Mouse (Mus musculus) Patski (cell line): ENCODE results near the gene Zfp683. TPM values are rescaled to one million over a fixed set of nuclear protein-coding genes. Genes with fewer than 3 reads are reported as not detected.

Experiments
- ATAC-seq: fragments of 100-300 bp; one replicate; pipeline ENCODE4 v1.8.0; 2021
- CTCF ChIA-PET: fragments of 350-600 bp; sonication (Branson Sonifier 250); formaldehyde crosslinking; loops from one replicate; lab custom pipeline; 2022; ENCODE audit warnings: inconsistent platforms; lab: Charles Lee
- POLR2A ChIA-PET: fragments of 350-600 bp; sonication (Branson Sonifier 250); formaldehyde crosslinking; loops from one replicate; lab custom pipeline; 2022; ENCODE audit warnings: antibody characterized with exemption, inconsistent platforms; lab: Charles Lee
- DNase-seq: peaks from one replicate; pipeline ENCODE4 v3.0.0-alpha.2; 2011; ENCODE audit warnings: low read depth, low spot score
- H3K27me3 ChIP-seq: fragments of 371-371 bp; one replicate; pipeline ENCODE4 v1.5.1; 2021
- CTCF ChIP-seq: fragments of 100-300 bp; IDR thresholded peaks from one replicate; pipeline ENCODE4 v1.5.1; 2021
- in situ Hi-C: fragments of 300-500 bp; cut with MboI; formaldehyde crosslinking; loops from 3 replicates; pipeline ENCODE4 v1.11.1; 2018; ENCODE audit warnings: low pct_unique_long_range_greater_than_20kb, mixed read lengths
- polyA plus RNA-seq: library from polyadenylated mRNA; unstranded; gene quantifications from one replicate; pipeline ENCODE4 v1.2.3, GENCODE M21; 2021

The Zfp683 gene
- polyA plus RNA-seq, 1 experiment from 2014 or later, result not detected

DNA sequence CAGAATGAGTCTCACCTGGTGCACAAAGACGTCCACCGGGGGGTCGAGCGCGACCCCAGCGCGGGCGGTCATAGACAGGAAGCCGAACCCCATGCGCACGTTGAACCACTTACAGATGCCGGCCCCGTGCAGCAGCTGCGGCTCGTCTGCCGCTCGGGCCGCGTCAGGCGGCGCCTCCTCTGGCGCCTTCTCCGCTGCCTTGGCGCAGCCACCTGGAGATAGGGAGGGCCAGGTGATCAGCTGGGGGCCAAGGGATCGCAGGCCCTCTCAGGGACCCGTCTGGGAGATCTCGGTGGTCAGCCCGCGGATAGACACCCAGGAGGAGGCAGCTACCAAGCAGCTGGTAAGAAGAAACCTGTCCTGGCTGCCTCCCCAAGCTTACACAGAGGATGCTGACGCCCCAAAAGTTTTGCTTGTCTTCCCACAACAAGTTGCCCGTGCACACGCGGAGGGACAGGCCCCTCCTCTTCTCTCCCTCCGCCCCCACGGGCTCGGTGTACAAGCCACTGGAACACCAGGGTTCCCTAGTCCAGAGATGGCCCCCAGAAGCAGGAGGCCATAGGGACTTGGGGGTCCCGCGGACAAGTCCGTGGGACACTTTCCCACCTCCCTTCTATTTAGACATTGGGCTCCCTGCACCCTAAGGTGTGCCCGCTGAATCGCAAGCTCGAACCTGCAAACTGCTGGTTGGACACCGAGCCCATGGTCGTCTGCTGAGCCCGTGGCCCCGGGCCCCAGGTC is 35.4 kb upstream of the Zfp683 start:
- ChIA-PET CTCF (no interaction called here), POLR2A (no interaction called here)
- in situ Hi-C loops, result no loop called here
- no peak for TF ChIP-seq CTCF
- no peak for ATAC-seq
- peaks cover 17% of the 10 kb centered on the region for H3K27me3 ChIP-seq
- DNase-seq, result no peak

DNA sequence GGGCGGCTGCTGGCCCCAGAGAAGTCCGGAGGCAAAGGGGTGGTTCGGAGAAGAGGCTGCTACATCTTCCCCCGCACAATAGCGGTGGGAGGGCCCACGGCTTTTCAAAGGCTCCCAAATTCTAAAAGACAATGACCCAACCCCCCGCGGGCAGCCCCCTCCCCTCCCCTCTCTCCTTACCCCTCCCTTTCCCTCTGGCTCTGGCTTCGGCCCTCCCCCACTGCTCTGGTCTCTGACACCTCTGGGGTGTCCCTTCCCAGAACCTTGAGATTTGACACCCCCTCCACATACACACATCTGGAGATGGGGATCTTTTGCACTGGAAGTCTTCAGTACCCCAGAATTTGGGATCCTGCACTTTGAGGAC is 34.9 kb upstream of the Zfp683 start, which contains the start of gene Lin28a:
Lin28a (minus strand) TSS at position 63 of the 367 bp plus-strand sequence.
- ATAC-seq (no peak), DNase-seq (no peak)
- H3K27me3 ChIP-seq, result peaks cover 17% of the 10 kb centered on the region
- no peak for TF ChIP-seq CTCF
- in situ Hi-C loops, result no loop called here
- ChIA-PET POLR2A (no interaction called here), CTCF (no interaction called here)

DNA sequence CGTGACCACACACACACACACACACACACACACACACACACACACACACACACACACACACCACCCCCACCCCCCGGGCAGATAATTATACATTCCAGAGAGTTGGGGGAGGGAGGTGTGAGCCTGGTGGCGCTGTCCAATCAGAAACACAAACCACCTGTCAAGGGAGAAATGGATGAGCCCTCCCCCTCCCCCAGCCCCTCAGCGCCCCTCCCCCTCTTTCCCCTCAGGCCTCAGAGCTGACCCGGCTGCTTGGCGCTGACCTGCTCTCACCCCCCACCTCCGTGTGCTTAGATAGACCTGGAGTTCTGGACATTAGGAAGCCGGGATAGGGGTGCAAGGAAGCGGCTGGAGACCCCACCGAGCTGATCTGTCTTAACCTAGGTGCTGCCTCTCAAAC is 34.4 kb upstream of the Zfp683 start:
- ChIA-PET POLR2A (interaction anchor here (0.6 kb wide), 1 partner anchor 163 kb away, joined by 3 read pairs; no protein-coding TSS in a partner anchor), CTCF (no interaction called here)
- TF ChIP-seq CTCF, result no peak
- in situ Hi-C loops, result no loop called here
- no peak for ATAC-seq
- no peak for DNase-seq
- peaks cover 17% of the 10 kb centered on the region for H3K27me3 ChIP-seq

DNA sequence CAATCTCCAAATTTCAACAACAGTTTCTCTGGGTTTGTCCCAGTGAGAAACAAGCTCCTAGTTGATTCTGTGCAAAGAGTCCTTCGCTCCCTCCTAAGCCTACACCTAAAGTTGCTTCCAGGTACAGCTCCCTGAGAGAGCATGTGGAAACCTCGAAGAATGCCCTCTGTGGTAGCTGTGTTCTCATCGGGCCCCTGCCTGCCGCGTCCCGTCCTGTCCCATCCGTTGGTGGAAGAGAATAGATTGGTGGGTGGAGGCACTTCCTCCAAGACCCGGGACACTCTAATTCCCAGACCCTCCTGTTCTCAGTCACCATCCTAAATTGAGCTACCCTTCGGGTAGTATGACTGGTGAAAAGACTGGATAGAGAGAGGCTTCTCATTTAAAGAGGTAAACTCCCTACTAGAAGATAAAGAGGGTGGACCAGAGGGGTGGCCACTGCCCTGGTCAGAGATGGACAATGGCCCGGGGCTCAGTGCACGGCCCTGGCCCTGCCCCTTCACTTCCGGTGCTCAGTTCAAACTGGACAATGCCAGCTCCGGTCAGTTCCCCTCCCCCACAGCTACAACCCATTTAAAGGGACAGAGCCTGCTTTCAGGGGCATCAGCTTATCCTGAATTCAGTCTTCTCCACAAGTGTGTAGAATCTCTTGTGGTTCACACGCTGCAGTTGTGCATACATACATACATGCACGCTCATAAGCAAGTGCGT is 33.8 kb upstream of the Zfp683 start:
- CTCF ChIA-PET, result no interaction called here
- peaks cover 17% of the 10 kb centered on the region for H3K27me3 ChIP-seq
- POLR2A ChIA-PET, result interaction anchor here (0.6 kb wide), 1 partner anchor 163 kb away, joined by 3 read pairs; no protein-coding TSS in a partner anchor
- TF ChIP-seq CTCF, result no peak
- in situ Hi-C loops, result no loop called here
- no peak for DNase-seq
- no peak for ATAC-seq

DNA sequence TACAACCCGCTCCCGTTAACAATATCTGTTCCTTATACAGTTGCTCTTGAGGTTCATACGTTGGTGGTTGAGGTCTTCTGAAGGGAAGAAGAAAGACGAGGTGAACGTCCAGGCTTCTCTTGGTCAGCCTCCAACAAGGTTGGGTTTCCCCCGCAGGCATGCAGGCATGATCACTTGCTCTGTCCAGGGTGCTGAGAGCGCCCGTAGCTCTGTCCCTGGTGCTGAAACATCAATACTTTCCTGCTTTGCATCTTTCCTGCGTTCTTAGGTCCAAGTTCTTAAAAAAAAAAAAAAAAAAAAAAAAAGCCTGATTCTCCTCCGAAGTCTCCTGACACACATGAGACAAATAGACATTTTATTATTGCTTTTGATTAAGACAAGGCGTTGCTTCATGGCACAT is 33.0 kb upstream of the Zfp683 start:
- ATAC-seq (no peak), DNase-seq (peak; percentile 19)
- CTCF ChIA-PET, result no interaction called here
- in situ Hi-C loops, result no loop called here
- H3K27me3 ChIP-seq, result peaks cover 17% of the 10 kb centered on the region
- POLR2A ChIA-PET, result no interaction called here
- no peak for TF ChIP-seq CTCF

DNA sequence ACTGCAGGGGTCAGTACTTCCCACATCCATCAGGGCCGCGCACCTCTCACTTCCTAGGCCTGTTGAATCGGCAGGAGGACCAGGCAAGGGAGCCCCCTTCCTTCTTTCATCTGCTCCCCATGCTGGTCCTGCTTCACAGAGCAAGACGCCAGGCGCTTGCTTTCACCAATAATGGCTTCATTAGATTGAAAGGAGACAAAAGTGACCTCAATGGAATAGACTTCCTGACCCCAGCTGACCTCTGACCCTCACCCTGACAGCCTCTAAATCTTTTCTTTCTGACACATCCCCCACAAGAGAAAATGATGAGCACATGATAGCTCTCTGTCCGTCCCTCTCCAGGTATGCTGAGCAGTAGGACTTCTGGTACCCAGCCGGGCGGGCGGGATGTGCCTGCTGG is 27.8 kb upstream of the Zfp683 start:
- in situ Hi-C loops, result no loop called here
- ATAC-seq, result no peak
- no peak for DNase-seq
- ChIA-PET CTCF (no interaction called here), POLR2A (no interaction called here)
- TF ChIP-seq CTCF, result no peak
- no peaks in the 10 kb centered on the region for H3K27me3 ChIP-seq

DNA sequence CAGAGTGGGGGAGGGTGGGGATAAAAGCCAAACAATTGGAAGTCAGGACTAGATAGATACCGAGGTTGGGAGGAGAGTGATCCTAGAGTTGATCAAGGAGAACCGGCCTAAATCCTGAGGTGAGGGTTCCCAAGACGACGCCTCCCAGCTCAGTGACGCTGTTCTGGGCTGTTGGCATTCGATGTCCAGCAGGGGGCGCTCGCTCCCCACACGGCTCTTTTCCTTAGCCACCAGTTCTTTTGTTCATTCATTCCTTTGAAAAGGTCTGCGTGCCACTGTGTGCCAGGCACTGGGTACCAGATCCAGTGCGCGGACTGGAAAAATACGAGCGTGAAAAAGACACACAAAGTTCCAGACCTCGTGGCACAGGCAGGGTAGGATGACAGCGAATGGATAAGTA is 17.7 kb upstream of the Zfp683 start:
- ChIA-PET POLR2A (no interaction called here), CTCF (interaction anchor here (0.6 to 1.3 kb wide), 8 partner anchors 12 to 257 kb away, joined by 3 to 9 read pairs (median 3); partner anchors contain the start of gene Cd52)
- peaks cover 5% of the 10 kb centered on the region for H3K27me3 ChIP-seq
- no peak for ATAC-seq
- peak; percentile 12 for DNase-seq
- peak; percentile 91 for TF ChIP-seq CTCF
- in situ Hi-C loops, result loop anchor here (5.0 to 10.0 kb wide), 3 partner anchors 46 to 259 kb away; partner anchors contain the start of gene Cep85

DNA sequence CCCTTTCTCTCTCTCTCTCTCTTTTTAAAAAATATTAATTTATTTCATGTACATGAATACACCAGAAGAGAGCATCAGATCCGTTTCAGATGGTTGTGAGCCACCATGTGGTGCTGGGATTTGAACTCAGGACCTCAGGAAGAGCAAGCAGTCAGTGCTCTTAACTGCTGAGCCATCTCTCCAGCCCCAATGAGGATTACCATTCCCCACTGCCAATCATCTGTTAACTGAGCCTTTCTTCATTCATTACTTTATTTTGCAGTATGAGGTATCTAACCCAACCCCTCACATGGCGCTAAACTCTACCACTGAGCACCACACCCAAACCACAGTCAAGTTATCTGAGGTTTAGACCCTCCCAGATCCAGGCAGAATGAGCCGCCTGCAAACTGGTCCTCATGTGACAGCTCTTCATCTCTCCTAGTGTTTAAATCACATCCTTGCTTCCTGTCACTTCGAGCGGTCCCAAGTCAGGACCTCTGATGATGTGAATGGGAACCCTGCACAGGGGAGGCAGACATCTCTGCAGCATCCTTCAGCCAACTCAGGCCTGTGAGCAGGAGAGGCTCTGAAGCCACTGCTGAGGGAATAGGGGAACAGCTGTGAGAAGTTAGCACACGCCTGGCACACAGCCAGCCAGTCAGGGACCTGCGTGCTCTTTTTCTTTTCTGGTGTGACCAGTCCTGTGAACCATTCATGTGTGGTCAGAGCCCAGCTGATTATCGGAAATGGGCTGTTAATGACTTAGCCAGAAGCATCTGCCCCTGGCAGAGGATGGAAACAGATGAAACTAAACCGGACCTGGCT is 12.1 kb upstream of the Zfp683 start:
- ChIA-PET CTCF (no interaction called here), POLR2A (no interaction called here)
- TF ChIP-seq CTCF, result no peak
- no peaks in the 10 kb centered on the region for H3K27me3 ChIP-seq
- ATAC-seq (peak; percentile 47), DNase-seq (peak; percentile 57)
- in situ Hi-C loops, result no loop called here

DNA sequence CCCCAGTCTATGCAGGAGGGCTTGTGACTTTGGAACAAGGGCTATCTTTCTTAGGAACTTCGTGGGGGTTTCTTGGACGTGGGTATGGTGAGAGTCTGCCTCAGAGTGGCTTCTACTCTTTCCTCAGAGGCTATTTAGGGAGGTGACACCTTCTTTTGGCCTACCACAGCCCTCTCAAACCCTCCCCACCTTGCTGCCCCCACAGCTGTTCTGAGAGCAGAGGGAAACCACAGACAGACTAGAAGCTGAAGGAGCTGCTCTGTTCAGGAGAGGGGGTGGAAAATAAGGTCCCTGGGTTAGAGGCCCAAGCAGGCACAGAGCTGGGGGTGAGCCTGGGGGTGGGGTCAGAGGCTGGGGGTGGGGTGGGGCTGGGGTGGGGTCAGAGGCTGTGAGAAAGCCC is 10.6 kb upstream of the Zfp683 start:
- no peak for DNase-seq
- in situ Hi-C loops, result no loop called here
- ATAC-seq, result no peak
- TF ChIP-seq CTCF, result no peak
- no peaks in the 10 kb centered on the region for H3K27me3 ChIP-seq
- CTCF ChIA-PET, result no interaction called here
- POLR2A ChIA-PET, result no interaction called here

DNA sequence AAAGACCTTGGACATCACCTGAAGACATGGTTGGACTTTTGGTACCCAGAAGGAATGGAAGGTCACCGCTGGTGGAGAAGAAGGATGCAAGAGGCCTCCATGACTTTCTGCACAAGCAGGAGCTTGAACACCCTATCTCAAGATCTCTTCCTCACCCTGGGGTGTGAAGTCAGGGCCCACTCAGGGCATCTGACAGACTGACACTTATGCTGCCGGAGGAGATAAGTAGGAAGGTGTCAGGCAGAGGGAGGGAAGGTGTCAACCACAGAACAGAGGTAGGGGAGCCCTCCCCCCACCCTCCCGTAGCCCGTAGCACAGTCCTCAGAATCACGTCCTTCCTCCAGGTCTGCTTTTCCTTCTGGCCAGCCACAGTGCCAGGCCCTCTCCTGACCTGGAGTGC is 6.0 kb upstream of the Zfp683 start:
- in situ Hi-C loops, result no loop called here
- ATAC-seq (no peak), DNase-seq (no peak)
- ChIA-PET POLR2A (no interaction called here), CTCF (no interaction called here)
- no peaks in the 10 kb centered on the region for H3K27me3 ChIP-seq
- TF ChIP-seq CTCF, result no peak
